Mouse (Mus musculus): ENCODE data around the gene Mindy3. TPM values are rescaled to one million over a fixed set of nuclear protein-coding genes. Genes with fewer than 3 reads are reported as not detected.
"Not testable (repeated sequence)": the region's sequence is repeated elsewhere in the genome, so short reads cannot be mapped to it uniquely, and the experiment has no call there.

The Mindy3 gene
- polyA plus RNA-seq, 1 experiment from 2014 or later, result 37.4 TPM

GRCm38 (mm10) chr2:12423426-12423825 lies 4.2 kb upstream of the Mindy3 start:
- not testable (repeated sequence) for H3K9me3 ChIP-seq (replicated peaks; ENCODE audit: control insufficient read depth, low read length); H3K36me3 ChIP-seq (replicated peaks; ENCODE audit: control insufficient read depth, insufficient read depth, low read depth, low read length); ATAC-seq (replicated peaks; ENCODE audit: insufficient number of reproducible peaks, low FRiP score, low TSS enrichment, low read depth); H3K4me3 ChIP-seq (ENCODE audit: low read depth, low read length); H3K4me1 ChIP-seq (ENCODE audit: control insufficient read depth, insufficient read depth, low read length); H3K4me2 ChIP-seq (ENCODE audit: low read depth, low read length); DNase-seq (ENCODE audit: low spot score); H3K27me3 ChIP-seq (ENCODE audit: control insufficient read depth, insufficient read depth, low read length); H3K9ac ChIP-seq (replicated peaks; ENCODE audit: low read length); H3K27ac ChIP-seq (replicated peaks; ENCODE audit: low read depth, low read length)
- WGBS, result 60% methylated on average over 6 of the region's 6 CpGs

GRCm38 (mm10) chr2:12418534-12419261 lies 572 bp downstream of the Mindy3 start:
- no peaks in the 10 kb centered on the region for H3K27me3 ChIP-seq (ENCODE audit: control insufficient read depth, insufficient read depth, low read length)
- H3K4me2 ChIP-seq (ENCODE audit: low read depth, low read length), result peak overlapping the region; percentile 83
- no peak overlapping the region for H3K27ac ChIP-seq (replicated peaks; ENCODE audit: low read depth, low read length)
- H3K4me3 ChIP-seq (ENCODE audit: low read depth, low read length), result peak overlapping the region; percentile 79
- no peaks in the 10 kb centered on the region for H3K9me3 ChIP-seq (replicated peaks; ENCODE audit: control insufficient read depth, low read length)
- peak; percentile 81 for ATAC-seq (replicated peaks; ENCODE audit: insufficient number of reproducible peaks, low FRiP score, low TSS enrichment, low read depth)
- no peaks in the 10 kb centered on the region for H3K36me3 ChIP-seq (replicated peaks; ENCODE audit: control insufficient read depth, insufficient read depth, low read depth, low read length)
- H3K9ac ChIP-seq (replicated peaks; ENCODE audit: low read length), result peak overlapping the region; percentile 73
- under 1% methylated on average over 38 of the region's 40 CpGs for WGBS
- peaks cover 4% of the 10 kb centered on the region; the same call in 1 of the 2 replicates for H3K4me1 ChIP-seq (ENCODE audit: control insufficient read depth, insufficient read depth, low read length)
- DNase-seq (ENCODE audit: low spot score), result peak; percentile 34

DNA sequence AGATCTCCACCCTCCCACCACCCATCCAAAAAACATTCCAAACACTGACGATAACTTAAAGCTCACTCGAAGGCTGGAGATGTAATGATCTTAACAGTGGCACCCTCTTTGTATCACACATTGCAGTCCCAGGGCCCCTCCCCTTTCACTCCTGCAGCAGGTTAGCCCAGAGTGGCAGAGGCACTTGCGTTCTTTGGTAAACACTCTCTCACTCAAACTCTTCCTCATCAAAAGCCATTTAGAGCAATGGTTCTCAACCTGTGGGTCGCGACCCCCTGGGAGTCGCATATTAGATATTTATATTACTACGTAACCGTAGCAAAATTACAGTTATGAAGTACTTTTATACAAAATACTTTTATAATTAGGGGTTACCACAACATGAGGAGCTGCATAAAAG lies 1.1 kb downstream of the Mindy3 start:
- DNase-seq (ENCODE audit: low spot score) (no peak), ATAC-seq (replicated peaks; ENCODE audit: insufficient number of reproducible peaks, low FRiP score, low TSS enrichment, low read depth) (no peak)
- Histone ChIP-seq H3K9me3 (replicated peaks; ENCODE audit: control insufficient read depth, low read length) (no peaks in the 10 kb centered on the region), H3K36me3 (replicated peaks; ENCODE audit: control insufficient read depth, insufficient read depth, low read depth, low read length) (no peaks in the 10 kb centered on the region), H3K4me3 (ENCODE audit: low read depth, low read length) (peak overlapping the region; percentile 79), H3K4me1 (ENCODE audit: control insufficient read depth, insufficient read depth, low read length) (peaks cover 4% of the 10 kb centered on the region; the same call in 1 of the 2 replicates), H3K27ac (replicated peaks; ENCODE audit: low read depth, low read length) (no peak overlapping the region), H3K9ac (replicated peaks; ENCODE audit: low read length) (peak overlapping the region; percentile 73; the same call in 1 of the 2 replicates), H3K4me2 (ENCODE audit: low read depth, low read length) (peak overlapping the region; percentile 83), H3K27me3 (ENCODE audit: control insufficient read depth, insufficient read depth, low read length) (no peaks in the 10 kb centered on the region)
- WGBS, result 48% methylated on average over 8 of the region's 8 CpGs

DNA sequence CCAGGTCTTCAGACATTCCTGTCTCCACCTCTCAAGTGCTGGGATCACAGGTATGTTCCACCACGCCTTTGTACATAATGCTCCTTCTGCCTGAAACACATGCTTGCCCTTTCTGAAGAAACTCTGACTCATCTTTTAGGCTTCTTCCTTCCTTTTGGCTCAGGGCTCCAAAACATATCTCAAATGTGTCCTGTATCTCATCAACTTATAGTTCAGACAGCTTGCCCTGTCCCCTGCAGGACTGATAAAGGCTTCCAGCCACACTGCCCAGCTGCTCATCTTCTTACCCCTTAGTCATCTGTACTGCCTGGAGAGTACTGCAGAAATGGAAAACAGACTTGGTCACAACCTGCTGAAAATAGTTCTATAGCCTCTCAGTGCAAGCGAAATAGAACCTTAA lies 7.0 kb downstream of the Mindy3 start:
- Histone ChIP-seq H3K27me3 (ENCODE audit: control insufficient read depth, insufficient read depth, low read length) (no peaks in the 10 kb centered on the region), H3K4me1 (ENCODE audit: control insufficient read depth, insufficient read depth, low read length) (no peaks in the 10 kb centered on the region), H3K4me2 (ENCODE audit: low read depth, low read length) (no peak overlapping the region), H3K4me3 (ENCODE audit: low read depth, low read length) (no peak overlapping the region), H3K9ac (replicated peaks; ENCODE audit: low read length) (no peak overlapping the region), H3K36me3 (replicated peaks; ENCODE audit: control insufficient read depth, insufficient read depth, low read depth, low read length) (no peaks in the 10 kb centered on the region), H3K9me3 (replicated peaks; ENCODE audit: control insufficient read depth, low read length) (no peaks in the 10 kb centered on the region), H3K27ac (replicated peaks; ENCODE audit: low read depth, low read length) (no peak overlapping the region)
- 90% methylated on average over 2 of the region's 2 CpGs for WGBS
- ATAC-seq (replicated peaks; ENCODE audit: insufficient number of reproducible peaks, low FRiP score, low TSS enrichment, low read depth) (no peak), DNase-seq (ENCODE audit: low spot score) (no peak)

DNA sequence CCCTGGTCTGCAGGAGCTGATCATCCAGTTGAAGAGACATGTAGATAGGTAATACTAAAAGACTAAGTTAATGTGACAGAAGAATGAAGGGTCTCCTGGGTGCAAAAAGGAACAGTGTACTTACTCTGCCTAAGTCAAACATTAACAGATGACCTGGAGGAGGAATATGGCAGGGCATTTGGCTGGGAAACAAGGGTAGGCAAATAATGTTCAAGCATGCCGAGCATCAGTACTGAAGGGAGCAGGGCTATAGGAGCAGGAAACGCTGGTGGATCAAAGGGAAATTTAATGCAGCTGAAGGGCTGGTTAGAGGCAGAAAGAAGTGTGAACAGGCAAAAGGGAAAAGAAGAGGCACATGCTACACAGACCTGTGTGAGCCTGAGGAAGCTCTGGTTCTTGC lies 8.1 kb downstream of the Mindy3 start:
- Histone ChIP-seq H3K9me3 (replicated peaks; ENCODE audit: control insufficient read depth, low read length) (no peaks in the 10 kb centered on the region), H3K4me2 (ENCODE audit: low read depth, low read length) (no peak overlapping the region), H3K9ac (replicated peaks; ENCODE audit: low read length) (no peak overlapping the region), H3K27ac (replicated peaks; ENCODE audit: low read depth, low read length) (no peak overlapping the region), H3K4me1 (ENCODE audit: control insufficient read depth, insufficient read depth, low read length) (no peaks in the 10 kb centered on the region), H3K4me3 (ENCODE audit: low read depth, low read length) (no peak overlapping the region), H3K36me3 (replicated peaks; ENCODE audit: control insufficient read depth, insufficient read depth, low read depth, low read length) (no peaks in the 10 kb centered on the region), H3K27me3 (ENCODE audit: control insufficient read depth, insufficient read depth, low read length) (no peaks in the 10 kb centered on the region)
- WGBS, result 42% methylated on average over 2 of the region's 2 CpGs
- no peak for DNase-seq (ENCODE audit: low spot score)
- ATAC-seq (replicated peaks; ENCODE audit: insufficient number of reproducible peaks, low FRiP score, low TSS enrichment, low read depth), result no peak

DNA sequence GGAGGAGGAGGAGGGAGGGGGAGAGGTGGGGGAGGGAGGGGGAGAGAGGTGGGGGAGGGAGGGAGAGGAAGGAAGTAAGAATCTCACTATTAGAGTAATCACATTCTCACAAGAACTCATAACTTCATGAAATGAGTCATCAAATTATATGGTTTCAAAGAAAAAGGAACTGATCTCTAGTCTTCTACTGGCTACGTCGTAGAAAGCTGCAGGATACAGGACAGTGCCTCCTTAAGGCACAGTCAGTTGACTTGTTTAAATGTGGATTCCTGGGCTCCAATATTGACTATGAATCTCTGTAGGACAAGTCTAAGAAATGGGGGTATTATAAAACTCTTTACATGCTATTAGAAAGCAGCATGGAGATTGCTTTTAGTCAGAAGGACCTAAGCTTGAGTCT lies 12.5 kb downstream of the Mindy3 start:
- Histone ChIP-seq H3K9ac (replicated peaks; ENCODE audit: low read length) (no peak overlapping the region), H3K9me3 (replicated peaks; ENCODE audit: control insufficient read depth, low read length) (no peaks in the 10 kb centered on the region), H3K4me1 (ENCODE audit: control insufficient read depth, insufficient read depth, low read length) (no peaks in the 10 kb centered on the region), H3K36me3 (replicated peaks; ENCODE audit: control insufficient read depth, insufficient read depth, low read depth, low read length) (no peaks in the 10 kb centered on the region), H3K4me2 (ENCODE audit: low read depth, low read length) (no peak overlapping the region), H3K27ac (replicated peaks; ENCODE audit: low read depth, low read length) (no peak overlapping the region), H3K4me3 (ENCODE audit: low read depth, low read length) (no peak overlapping the region), H3K27me3 (ENCODE audit: control insufficient read depth, insufficient read depth, low read length) (no peaks in the 10 kb centered on the region)
- WGBS, result 90% methylated on average over 2 of the region's 2 CpGs
- ATAC-seq (replicated peaks; ENCODE audit: insufficient number of reproducible peaks, low FRiP score, low TSS enrichment, low read depth) (no peak), DNase-seq (ENCODE audit: low spot score) (no peak)

DNA sequence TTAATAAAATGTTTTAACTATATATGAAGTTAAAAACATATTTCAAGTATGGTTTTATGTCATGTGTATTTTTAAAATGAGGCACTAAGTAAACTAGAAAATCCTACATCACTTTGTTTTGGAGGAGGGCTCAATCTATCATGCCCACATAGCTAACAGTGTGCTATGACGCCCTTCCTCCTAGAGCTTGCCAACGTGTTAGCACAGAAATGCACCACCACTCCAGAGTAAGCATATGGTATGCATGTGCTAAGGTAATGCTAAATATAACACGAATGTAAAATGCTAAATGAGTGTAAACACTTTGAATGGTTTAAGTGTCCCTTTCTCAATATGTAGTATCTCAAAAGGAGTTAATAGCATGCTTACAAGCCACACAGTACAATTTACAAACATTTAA lies 16.8 kb downstream of the Mindy3 start:
- no peak for DNase-seq (ENCODE audit: low spot score)
- 82% methylated on average over 3 of the region's 3 CpGs for WGBS

GRCm38 (mm10) chr2:12401137-12401536 lies 18.1 kb downstream of the Mindy3 start:
- H3K27ac ChIP-seq (replicated peaks; ENCODE audit: low read depth, low read length), result no peak overlapping the region
- 85% methylated on average over 1 of the region's 1 CpGs for whole genome bisulfite sequencing
- H3K9ac ChIP-seq (replicated peaks; ENCODE audit: low read length), result no peak overlapping the region
- DNase-seq (ENCODE audit: low spot score), result no peak
- no peaks in the 10 kb centered on the region for H3K9me3 ChIP-seq (replicated peaks; ENCODE audit: control insufficient read depth, low read length)
- H3K36me3 ChIP-seq (replicated peaks; ENCODE audit: control insufficient read depth, insufficient read depth, low read depth, low read length), result no peaks in the 10 kb centered on the region; the same call in 1 of the 2 replicates
- no peak overlapping the region for H3K4me3 ChIP-seq (ENCODE audit: low read depth, low read length)
- no peak for ATAC-seq (replicated peaks; ENCODE audit: insufficient number of reproducible peaks, low FRiP score, low TSS enrichment, low read depth)
- no peaks in the 10 kb centered on the region for H3K4me1 ChIP-seq (ENCODE audit: control insufficient read depth, insufficient read depth, low read length)
- H3K27me3 ChIP-seq (ENCODE audit: control insufficient read depth, insufficient read depth, low read length), result no peaks in the 10 kb centered on the region
- no peak overlapping the region for H3K4me2 ChIP-seq (ENCODE audit: low read depth, low read length)

More for the DNA sequence above, 16.8 kb downstream of the Mindy3 start:
- no peaks in the 10 kb centered on the region for H3K27me3 ChIP-seq (ENCODE audit: control insufficient read depth, insufficient read depth, low read length)
- H3K27ac ChIP-seq (replicated peaks; ENCODE audit: low read depth, low read length), result no peak overlapping the region
- H3K9me3 ChIP-seq (replicated peaks; ENCODE audit: control insufficient read depth, low read length), result no peaks in the 10 kb centered on the region
- H3K9ac ChIP-seq (replicated peaks; ENCODE audit: low read length), result no peak overlapping the region
- H3K4me3 ChIP-seq (ENCODE audit: low read depth, low read length), result no peak overlapping the region
- no peaks in the 10 kb centered on the region for H3K4me1 ChIP-seq (ENCODE audit: control insufficient read depth, insufficient read depth, low read length)
- no peak overlapping the region for H3K4me2 ChIP-seq (ENCODE audit: low read depth, low read length)
- ATAC-seq (replicated peaks; ENCODE audit: insufficient number of reproducible peaks, low FRiP score, low TSS enrichment, low read depth), result no peak
- H3K36me3 ChIP-seq (replicated peaks; ENCODE audit: control insufficient read depth, insufficient read depth, low read depth, low read length), result no peaks in the 10 kb centered on the region
